Mouse (Mus musculus): ENCODE results near the gene H3f3b.

The H3f3b gene

GRCm38 (mm10) chr11:116030088-116030897, 2.5 kb upstream of the H3f3b start, which contains the start of gene Unk:
Gene Unk (plus strand): TSS chr11:116030322.
- TF ChIP-seq GATA4 (IDR thresholded peaks at IDR 0.05; ENCODE audit: insufficient replicate concordance, low read length): 0 out of 2 replicates have a peak, but pooled peaks have one; percentile 9

GRCm38 (mm10) chr11:116029086-116029865, 1.5 kb upstream of the H3f3b start:
- TF ChIP-seq GATA4 (IDR thresholded peaks at IDR 0.05; ENCODE audit: insufficient replicate concordance, low read length): no peak

GRCm38 (mm10) chr11:116028177-116028865, 559 bp upstream of the H3f3b start:
- TF ChIP-seq GATA4 (IDR thresholded peaks at IDR 0.05; ENCODE audit: insufficient replicate concordance, low read length): no peak

- no peak for TF ChIP-seq GATA4 (IDR thresholded peaks at IDR 0.05; ENCODE audit: insufficient replicate concordance, low read length)
Measured at GRCm38 (mm10) chr11:116025056-116025845, 2.5 kb downstream of the H3f3b start.

GRCm38 (mm10) chr11:116024356-116024808, 3.4 kb downstream of the H3f3b start:
- no peak; the same call in 1 of the 2 replicates for TF ChIP-seq GATA4 (IDR thresholded peaks at IDR 0.05; ENCODE audit: insufficient replicate concordance, low read length)

GRCm38 (mm10) chr11:116023771-116024355, 3.9 kb downstream of the H3f3b start:
- TF ChIP-seq GATA4 (IDR thresholded peaks at IDR 0.05; ENCODE audit: insufficient replicate concordance, low read length): no peak

- no peak for TF ChIP-seq GATA4 (IDR thresholded peaks at IDR 0.05; ENCODE audit: insufficient replicate concordance, low read length)
Measured at GRCm38 (mm10) chr11:116022256-116022780, 5.4 kb downstream of the H3f3b start.

GRCm38 (mm10) chr11:116021328-116022220, 6.2 kb downstream of the H3f3b start:
- no peak for TF ChIP-seq GATA4 (IDR thresholded peaks at IDR 0.05; ENCODE audit: insufficient replicate concordance, low read length)

GRCm38 (mm10) chr11:116020519-116020922, 7.2 kb downstream of the H3f3b start:
- no peak for TF ChIP-seq GATA4 (IDR thresholded peaks at IDR 0.05; ENCODE audit: insufficient replicate concordance, low read length)

GRCm38 (mm10) chr11:116019976-116020411, 7.8 kb downstream of the H3f3b start:
- no peak for TF ChIP-seq GATA4 (IDR thresholded peaks at IDR 0.05; ENCODE audit: insufficient replicate concordance, low read length)

- TF ChIP-seq GATA4 (IDR thresholded peaks at IDR 0.05; ENCODE audit: insufficient replicate concordance, low read length): no peak
Measured at GRCm38 (mm10) chr11:116019360-116019791, 8.4 kb downstream of the H3f3b start.

GRCm38 (mm10) chr11:116018106-116018505, 9.7 kb downstream of the H3f3b start:
- no peak for TF ChIP-seq GATA4 (IDR thresholded peaks at IDR 0.05; ENCODE audit: insufficient replicate concordance, low read length)

GRCm38 (mm10) chr11:116014821-116015220, 12.9 kb downstream of the H3f3b start:
- TF ChIP-seq GATA4 (IDR thresholded peaks at IDR 0.05; ENCODE audit: insufficient replicate concordance, low read length): no peak
